In genomic region chr15:103315011-103315502, GRCm38 (mm10) we compare ENCODE assay signal across 9 mouse cellular contexts. TPM values are rescaled to one million over a fixed set of nuclear protein-coding genes. Genes with fewer than 3 reads are reported as not detected.
DNase-seq lines count a peak whose midpoint lies in the region; ATAC-seq lines count a peak whose summit lies in the region.
"Had no signal": no experiment of that assay in that cellular context is flagged by ENCODE, and none has a peak within 500 bp of the region (broad histone marks: within the 10 kb centered on the region; RNA-seq: fewer than 3 reads in every experiment).

No protein-coding gene starts in this region.

- peak overlapping the region; percentile 65 for H3K9ac ChIP-seq in hindbrain, embryonic 13.5 days
- H3K9ac ChIP-seq in stomach, embryonic 16.5 days (ENCODE audit: low read length), result peak overlapping the region; percentile 64

- DNase-seq in left cerebral cortex, adult 18-20 months (ENCODE audit: low spot score in 2 of 2), result peak; percentile 65 to 70
- no peak for DNase-seq in left cerebral cortex, adult 11 months (ENCODE audit: low spot score)
- peak; percentile 73 for DNase-seq in cerebellum, adult 9-11 months
- DNase-seq in forelimb bud, embryonic 11.5 days (ENCODE audit: low read depth, low spot score), result peak; percentile 86
- peak; percentile 89 for DNase-seq in limb, embryonic 10.5 days (ENCODE audit: low spot score)
- DNase-seq in midbrain, embryonic 10.5 days (ENCODE audit: low spot score), result peak; percentile 90

- H3K36me3 ChIP-seq in hindbrain, embryonic 13.5 days, result peaks cover 42% of the 10 kb centered on the region
- H3K36me3 ChIP-seq in limb, embryonic 10.5 days, result peaks cover 51% of the 10 kb centered on the region
- H3K36me3 ChIP-seq in midbrain, embryonic 10.5 days, result peaks cover 50% of the 10 kb centered on the region
- H3K36me3 ChIP-seq in stomach, embryonic 16.5 days (ENCODE audit: control insufficient read depth, insufficient read depth, low read length), result no peaks in the 10 kb centered on the region

- peaks cover 33% of the 10 kb centered on the region for H3K4me1 ChIP-seq in hindbrain, embryonic 13.5 days (replicated peaks)
- peaks cover 35% of the 10 kb centered on the region for H3K4me1 ChIP-seq in limb, embryonic 10.5 days
- H3K4me1 ChIP-seq in midbrain, embryonic 10.5 days, result peaks cover 37% of the 10 kb centered on the region
- peaks cover 30% of the 10 kb centered on the region for H3K4me1 ChIP-seq in stomach, embryonic 16.5 days (ENCODE audit: control insufficient read depth, insufficient read depth, low read length)

- ATAC-seq in hindbrain, embryonic 13.5 days (ENCODE audit: low FRiP score), result peak; percentile 69
- ATAC-seq in stomach, embryonic 16.5 days (ENCODE audit: insufficient read depth, low FRiP score), result peak; percentile 53; the same call in 1 of the 2 replicates

- no peaks in the 10 kb centered on the region for H3K9me3 ChIP-seq in hindbrain, embryonic 13.5 days
- H3K9me3 ChIP-seq in limb, embryonic 10.5 days (replicated peaks), result no peaks in the 10 kb centered on the region
- H3K9me3 ChIP-seq in midbrain, embryonic 10.5 days (replicated peaks), result no peaks in the 10 kb centered on the region
- no peaks in the 10 kb centered on the region for H3K9me3 ChIP-seq in stomach, embryonic 16.5 days (replicated peaks; ENCODE audit: control insufficient read depth, low read length)

- 2% methylated on average over 18 of the region's 18 CpGs for WGBS in hindbrain, embryonic 13.5 days
- WGBS in limb, embryonic 10.5 days, result 3% methylated on average over 18 of the region's 18 CpGs
- WGBS in midbrain, embryonic 10.5 days, result 3% methylated on average over 18 of the region's 18 CpGs
- WGBS in stomach, embryonic 16.5 days, result 7% methylated on average over 18 of the region's 18 CpGs

- 0 out of 2 replicates have a peak, but pooled peaks cover 2% of the 10 kb centered on the region for H3K27me3 ChIP-seq in hindbrain, embryonic 13.5 days
- H3K27me3 ChIP-seq in limb, embryonic 10.5 days (ENCODE audit: low read depth, poor library complexity, severe bottlenecking), result peaks cover 10% of the 10 kb centered on the region; the same call in 1 of the 2 replicates
- peaks cover 17% of the 10 kb centered on the region for H3K27me3 ChIP-seq in midbrain, embryonic 10.5 days (ENCODE audit: low read depth, poor library complexity, severe bottlenecking)
- H3K27me3 ChIP-seq in stomach, embryonic 16.5 days (ENCODE audit: control insufficient read depth, insufficient read depth, low read length), result no peaks in the 10 kb centered on the region
- H3K27me3 ChIP-seq: CH12.LX had no signal

- peak overlapping the region; percentile 24 for H3K4me3 ChIP-seq in hindbrain, embryonic 13.5 days
- H3K4me3 ChIP-seq in limb, embryonic 10.5 days, result peak overlapping the region; percentile 48
- peak overlapping the region; percentile 50 for H3K4me3 ChIP-seq in midbrain, embryonic 10.5 days
- H3K4me3 ChIP-seq in stomach, embryonic 16.5 days (replicated peaks; ENCODE audit: low read length), result peak overlapping the region; percentile 31

- H3K27ac ChIP-seq in hindbrain, embryonic 13.5 days, result 0 out of 2 replicates have a peak overlapping the region, but pooled peaks have one; percentile 30
- peak overlapping the region; percentile 69 for H3K27ac ChIP-seq in limb, embryonic 10.5 days
- peak overlapping the region; percentile 75 for H3K27ac ChIP-seq in midbrain, embryonic 10.5 days (replicated peaks)
- H3K27ac ChIP-seq in stomach, embryonic 16.5 days (ENCODE audit: low read length), result peak overlapping the region; percentile 11; the same call in 1 of the 2 replicates

- H3K4me2 ChIP-seq in hindbrain, embryonic 13.5 days, result peak overlapping the region; percentile 54
- peak overlapping the region; percentile 59 for H3K4me2 ChIP-seq in stomach, embryonic 16.5 days (ENCODE audit: low read depth, low read length)

RNA-seq across cellular contexts. Expression of gene Gpr84, which starts 4.6 kb away (rescaled TPM):
- total RNA-seq in left cerebral cortex, adult 18-20 months (2021), result 1 to 10 TPM in 1 of 2 experiments, under 1 TPM in 1; 0.42 to 1.0 TPM
- 0.23 and 0.34 TPM in 2 replicates for polyA plus RNA-seq in hindbrain, embryonic 13.5 days (2015; fragmentation: Nextera tagmentation; extraction: Ambion mirVana)
- 0.28 and 0.30 TPM in 2 replicates for polyA plus RNA-seq in limb, embryonic 10.5 days (2016; fragmentation: Nextera tagmentation; extraction: Ambion mirVana)
- 0.32 and 0.47 TPM in 2 replicates for polyA plus RNA-seq in midbrain, embryonic 10.5 days (2016; fragmentation: Nextera tagmentation; extraction: Ambion mirVana)
- 0.15 and 0.59 TPM in 2 replicates for polyA plus RNA-seq in stomach, embryonic 16.5 days (2015; fragmentation: Nextera tagmentation; extraction: Ambion mirVana)

RNA-seq across cellular contexts. Expression of gene Zfp385a, which starts 24.8 kb away (rescaled TPM):
- total RNA-seq in left cerebral cortex, adult 18-20 months (2021), result 10 to 100 TPM; 72.0 to 79.3 TPM
- polyA plus RNA-seq in hindbrain, embryonic 13.5 days (2015; fragmentation: Nextera tagmentation; extraction: Ambion mirVana), result 18.6 and 19.9 TPM in 2 replicates
- polyA plus RNA-seq in limb, embryonic 10.5 days (2016; fragmentation: Nextera tagmentation; extraction: Ambion mirVana), result 22.1 and 22.8 TPM in 2 replicates
- polyA plus RNA-seq in midbrain, embryonic 10.5 days (2016; fragmentation: Nextera tagmentation; extraction: Ambion mirVana), result 24.3 and 25.5 TPM in 2 replicates
- polyA plus RNA-seq in stomach, embryonic 16.5 days (2015; fragmentation: Nextera tagmentation; extraction: Ambion mirVana), result 6.9 and 7.0 TPM in 2 replicates

RNA-seq across cellular contexts. Expression of gene Copz1, which starts 42.5 kb away (rescaled TPM):
- total RNA-seq in left cerebral cortex, adult 18-20 months (2021), result 10 to 100 TPM; 93.5 to 97.5 TPM
- 219 and 222 TPM in 2 replicates for polyA plus RNA-seq in hindbrain, embryonic 13.5 days (2015; fragmentation: Nextera tagmentation; extraction: Ambion mirVana)
- 305 and 309 TPM in 2 replicates for polyA plus RNA-seq in limb, embryonic 10.5 days (2016; fragmentation: Nextera tagmentation; extraction: Ambion mirVana)
- 288 and 291 TPM in 2 replicates for polyA plus RNA-seq in midbrain, embryonic 10.5 days (2016; fragmentation: Nextera tagmentation; extraction: Ambion mirVana)
- 265 and 272 TPM in 2 replicates for polyA plus RNA-seq in stomach, embryonic 16.5 days (2015; fragmentation: Nextera tagmentation; extraction: Ambion mirVana)

RNA-seq across cellular contexts. Expression of gene Itga5, which starts 51.5 kb away (rescaled TPM):
- 1 to 10 TPM; 2.6 to 3.9 TPM for total RNA-seq in left cerebral cortex, adult 18-20 months (2021)
- 8.6 and 8.9 TPM in 2 replicates for polyA plus RNA-seq in hindbrain, embryonic 13.5 days (2015; fragmentation: Nextera tagmentation; extraction: Ambion mirVana)
- 33.5 and 36.6 TPM in 2 replicates for polyA plus RNA-seq in limb, embryonic 10.5 days (2016; fragmentation: Nextera tagmentation; extraction: Ambion mirVana)
- 26.1 and 26.4 TPM in 2 replicates for polyA plus RNA-seq in midbrain, embryonic 10.5 days (2016; fragmentation: Nextera tagmentation; extraction: Ambion mirVana)
- polyA plus RNA-seq in stomach, embryonic 16.5 days (2015; fragmentation: Nextera tagmentation; extraction: Ambion mirVana), result 58.9 and 59.0 TPM in 2 replicates

RNA-seq across cellular contexts. Expression of gene Nfe2, which starts 56.9 kb away (rescaled TPM):
- total RNA-seq in left cerebral cortex, adult 18-20 months (2021), result under 1 TPM in 1 of 2 experiments, not detected in 1; 0.40 TPM
- 1.1 and 1.4 TPM in 2 replicates for polyA plus RNA-seq in hindbrain, embryonic 13.5 days (2015; fragmentation: Nextera tagmentation; extraction: Ambion mirVana)
- polyA plus RNA-seq in limb, embryonic 10.5 days (2016; fragmentation: Nextera tagmentation; extraction: Ambion mirVana), result 5.9 and 6.1 TPM in 2 replicates
- polyA plus RNA-seq in midbrain, embryonic 10.5 days (2016; fragmentation: Nextera tagmentation; extraction: Ambion mirVana), result 5.6 and 6.4 TPM in 2 replicates
- 8.7 and 11.1 TPM in 2 replicates for polyA plus RNA-seq in stomach, embryonic 16.5 days (2015; fragmentation: Nextera tagmentation; extraction: Ambion mirVana)
- total RNA-seq: CH12.LX had no signal

Comparison
In these comparisons a context has a peak if more than half of its experiments do, and no peak if none do; other contexts are left out.
1. H3K27ac ChIP-seq: peak in every context shown above with its lines; median percentile 75 in midbrain, embryonic 10.5 days; 69 in limb, embryonic 10.5 days; 30 in hindbrain, embryonic 13.5 days; 11 in stomach, embryonic 16.5 days.